Mouse (Mus musculus) limb, embryonic 14.5 days (tissue): ENCODE data around the gene Edc3. TPM values are rescaled to one million over a fixed set of nuclear protein-coding genes. Genes with fewer than 3 reads are reported as not detected.

Source experiments
- ATAC-seq: fragments of 200-750 bp; cut with Nextera tagmentation; 2 replicates; pipeline ENCODE4 v1.8.0; 2017; ENCODE audit warnings: low read depth, moderate number of reproducible peaks, moderate TSS enrichment; ENCODE audit not compliant: low FRiP score
- DNase-seq: peaks from one replicate; pipeline ENCODE4 v3.0.0-alpha.2; 2015; ENCODE audit warnings: low spot score
- H3K27ac ChIP-seq: fragments of 300-500 bp; sonication (generic); replicated peaks from 2 replicates; pipeline ENCODE4 v1.5.1; 2014; ENCODE audit warnings: low read depth, mild to moderate bottlenecking, low read length, moderate library complexity, mixed read lengths
- H3K27me3 ChIP-seq: fragments of 300-500 bp; sonication (generic); 2 replicates; pipeline ENCODE4 v1.6.1; 2014; ENCODE audit warnings: low read length, mixed read lengths; ENCODE audit not compliant: control insufficient read depth, insufficient read depth
- H3K36me3 ChIP-seq: fragments of 300-500 bp; sonication (generic); 2 replicates; pipeline ENCODE4 v1.6.1; 2014; ENCODE audit warnings: mild to moderate bottlenecking, low read length, moderate library complexity, mixed read lengths; ENCODE audit not compliant: control insufficient read depth, insufficient read depth
- H3K4me1 ChIP-seq: fragments of 300-500 bp; sonication (generic); 2 replicates; pipeline ENCODE4 v1.6.1; 2014; ENCODE audit warnings: antibody characterized with exemption, low read length, mixed read lengths; ENCODE audit not compliant: control insufficient read depth, insufficient read depth
- H3K4me2 ChIP-seq: fragments of 300-500 bp; sonication (generic); replicated peaks from 2 replicates; pipeline ENCODE4 v1.6.1; 2014; ENCODE audit warnings: low read depth, mild to moderate bottlenecking, low read length, moderate library complexity; ENCODE audit not compliant: severe bottlenecking
- H3K4me3 ChIP-seq: fragments of 300-500 bp; sonication (generic); replicated peaks from 2 replicates; pipeline ENCODE4 v1.5.1; 2014; ENCODE audit warnings: low read length
- H3K9ac ChIP-seq: fragments of 300-500 bp; sonication (generic); 2 replicates; pipeline ENCODE4 v1.6.1; 2014; ENCODE audit warnings: mild to moderate bottlenecking, low read depth, low read length, moderate library complexity; ENCODE audit not compliant: severe bottlenecking
- H3K9me3 ChIP-seq: fragments of 300-500 bp; sonication (generic); 2 replicates; pipeline ENCODE4 v1.6.1; 2016; ENCODE audit warnings: low read length; ENCODE audit not compliant: control insufficient read depth
- POLR2A ChIP-seq: fragments of 200-500 bp; IDR thresholded peaks from 2 replicates; pipeline ENCODE4 v1.8.0; 2012; ENCODE audit warnings: inconsistent platforms, mild to moderate bottlenecking, moderate library complexity, borderline replicate concordance; ENCODE audit not compliant: insufficient read depth, insufficient read length; ENCODE audit errors: extremely low read depth
- WGBS: fragments of 180-500 bp; shearing (Covaris S2); extraction: QIAGEN DNeasy Blood & Tissue Kit; methylation state at CpG from one replicate; pipeline ENCODE4 v1.1.7; 2014; 5-methylcytosine and 5-hydroxymethylcytosine counted together
- polyA plus RNA-seq, 2 experiments: library from polyadenylated mRNA; depleted of rRNA in 1 of 2; stranded (reverse) in 1 of 2; unstranded in 1 of 2; fragments of >200 nt; fragmentation: Nextera tagmentation in 1 of 2; extraction: Ambion mirVana in 1 of 2; gene quantifications; 2 replicates each; pipeline versions ENCODE4 v1.2.1 to v1.2.3; 2012 to 2014

The Edc3 gene
- polyA plus RNA-seq (2012; rRNA removed) (21.0 and 24.4 TPM in 2 replicates), polyA plus RNA-seq (2014; fragmentation: Nextera tagmentation; extraction: Ambion mirVana) (25.7 and 27.7 TPM in 2 replicates)

DNA sequence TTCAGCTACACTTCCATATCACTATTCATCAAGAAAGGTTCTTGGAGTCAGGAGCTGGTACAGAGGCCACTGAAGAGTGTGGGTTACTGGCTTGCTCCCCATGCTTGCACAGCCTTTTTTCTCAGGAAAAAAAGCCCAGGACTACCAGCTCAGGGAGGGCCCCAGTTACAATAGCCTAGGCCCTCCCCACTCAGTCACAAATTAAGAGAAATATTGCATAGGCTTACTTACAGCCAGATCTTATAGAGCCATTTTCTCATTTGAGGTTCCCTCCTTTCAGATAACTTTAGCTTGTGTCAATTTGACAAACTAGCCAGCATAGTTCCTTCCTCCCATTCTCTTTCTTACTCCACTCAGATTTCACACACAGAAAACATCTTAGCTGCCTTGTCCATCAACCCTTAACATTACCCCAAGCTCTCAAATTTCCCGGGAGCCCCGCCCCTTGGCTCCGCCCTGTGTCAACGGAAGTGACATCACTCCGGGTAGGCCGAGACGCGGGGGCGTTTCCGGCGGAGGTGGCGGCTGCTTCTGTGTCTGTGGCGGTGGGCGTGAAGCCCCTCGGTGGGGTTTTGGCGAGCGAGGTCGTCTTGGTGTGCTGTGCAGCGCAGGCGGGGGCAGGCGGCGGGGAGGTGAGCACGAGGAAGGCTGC lies at the start of gene Edc3:
Gene Edc3 (plus strand): TSS at position 473 of the 652 bp plus-strand sequence.
- ATAC-seq (peak; percentile 97), DNase-seq (peak; percentile 89)
- peaks cover 3% of the 10 kb centered on the region for H3K36me3 ChIP-seq
- H3K27ac ChIP-seq = peak within 1 kb of the TSS; percentile 72
- H3K4me1 ChIP-seq = peaks cover 8% of the 10 kb centered on the region
- 0 out of 2 replicates have a peak, but pooled peaks cover 3% of the 10 kb centered on the region for H3K9me3 ChIP-seq
- peak within 1 kb of the TSS; percentile 72 for H3K4me3 ChIP-seq
- H3K9ac ChIP-seq = peak within 1 kb of the TSS; percentile 88
- peak; percentile 82; the same call in 1 of the 2 replicates for TF ChIP-seq POLR2A
- under 1% methylated on average over 23 of the region's 23 CpGs for WGBS
- no peaks in the 10 kb centered on the region for H3K27me3 ChIP-seq
- H3K4me2 ChIP-seq = peak within 1 kb of the TSS; percentile 82

DNA sequence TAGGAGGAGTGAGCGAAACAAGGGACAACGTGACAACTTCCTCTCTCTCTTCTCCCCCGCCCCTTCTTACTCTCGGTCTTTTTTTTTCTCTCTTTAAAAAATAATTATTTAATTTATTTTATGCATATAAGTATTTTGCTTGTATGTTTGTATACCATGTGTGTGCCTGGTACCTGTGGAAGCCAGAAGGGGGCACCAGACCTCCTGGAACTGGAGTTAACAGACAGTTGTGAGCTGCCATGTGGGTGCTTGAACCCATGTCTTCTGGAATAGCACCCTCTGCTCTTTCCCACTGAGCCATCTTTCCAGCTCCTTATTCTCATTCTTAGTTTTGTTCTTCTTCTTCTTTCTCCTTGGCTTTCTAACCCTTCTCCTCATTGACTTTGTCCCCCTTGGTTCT lies 49.4 kb upstream of the Edc3 start:
- Histone ChIP-seq H3K9ac (no peak overlapping the region), H3K27ac (no peak overlapping the region), H3K4me2 (no peak overlapping the region), H3K36me3 (no peaks in the 10 kb centered on the region), H3K27me3 (no peaks in the 10 kb centered on the region), H3K9me3 (no peaks in the 10 kb centered on the region), H3K4me1 (peaks cover 2% of the 10 kb centered on the region; the same call in 1 of the 2 replicates), H3K4me3 (no peak overlapping the region)
- no peak for ATAC-seq
- TF ChIP-seq POLR2A = no peak
- DNase-seq = no peak
- WGBS = 84% methylated on average over 4 of the region's 4 CpGs

DNA sequence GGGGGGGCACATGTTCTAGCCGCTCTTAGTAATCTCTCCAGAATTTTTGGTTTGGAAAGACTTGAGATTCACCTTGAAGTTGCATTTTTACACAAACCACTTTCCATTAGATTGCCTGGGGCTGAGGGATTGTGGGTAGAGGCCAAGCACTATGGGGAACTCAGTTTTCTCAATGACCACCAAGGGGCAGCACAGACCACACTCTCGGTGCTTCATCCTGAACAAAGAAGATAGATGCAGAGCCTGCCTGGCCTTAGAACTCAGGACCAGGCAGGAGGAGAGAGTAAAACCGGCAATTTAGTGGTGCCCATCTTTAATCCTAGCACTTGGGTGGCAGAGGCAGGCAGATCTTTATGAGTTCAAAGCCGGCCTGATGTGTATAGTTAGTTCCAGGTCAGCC lies 48.6 kb upstream of the Edc3 start:
- peak; percentile 77 for DNase-seq
- Histone ChIP-seq H3K27ac (no peak overlapping the region), H3K27me3 (no peaks in the 10 kb centered on the region), H3K9ac (no peak overlapping the region), H3K36me3 (no peaks in the 10 kb centered on the region), H3K4me3 (no peak overlapping the region), H3K4me2 (no peak overlapping the region), H3K9me3 (no peaks in the 10 kb centered on the region), H3K4me1 (peaks cover 2% of the 10 kb centered on the region; the same call in 1 of the 2 replicates)
- WGBS = 19% methylated on average over 4 of the region's 4 CpGs
- peak; percentile 42; the same call in 1 of the 2 replicates for ATAC-seq
- no peak for TF ChIP-seq POLR2A

DNA sequence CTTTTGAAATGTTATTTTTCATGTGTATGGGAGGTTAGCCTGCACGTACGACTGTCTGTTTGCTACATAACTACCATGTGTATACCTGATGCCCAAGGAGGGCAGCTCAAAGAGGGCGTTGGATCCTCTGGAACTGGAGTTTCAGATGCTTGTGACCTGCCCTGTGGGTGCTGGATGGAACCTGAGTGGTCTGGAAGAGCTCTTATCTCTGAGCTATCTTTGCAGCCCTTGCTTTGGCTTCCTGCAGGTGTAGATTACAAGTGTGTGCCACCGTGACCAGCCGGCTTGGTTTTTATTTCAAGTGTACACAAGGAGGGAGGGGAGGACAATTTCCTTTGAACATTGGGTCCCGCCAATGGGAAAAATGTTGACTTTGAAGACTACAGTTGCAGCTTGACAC lies 47.8 kb upstream of the Edc3 start:
- 72% methylated on average over 6 of the region's 6 CpGs for WGBS
- ATAC-seq = no peak
- no peak for TF ChIP-seq POLR2A

DNA sequence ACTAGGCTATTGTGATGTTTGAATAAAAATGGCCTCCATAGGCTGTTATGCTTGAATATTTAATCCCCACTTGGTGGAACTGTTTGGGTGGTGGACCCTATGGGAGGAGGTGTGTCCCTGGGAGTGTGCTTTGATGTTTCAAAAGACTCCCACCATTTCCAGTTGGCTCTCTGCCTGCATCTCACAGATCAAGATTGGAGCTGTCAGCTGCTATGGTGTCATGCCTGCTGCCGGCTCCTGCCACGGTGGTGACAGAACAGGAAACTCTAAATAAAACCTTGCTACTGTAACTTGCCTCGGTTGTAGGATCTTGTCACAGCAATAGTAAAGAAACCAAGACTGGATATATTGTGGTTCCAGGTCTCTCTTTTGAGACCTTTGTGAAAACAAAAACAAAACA lies 46.8 kb upstream of the Edc3 start:
- DNase-seq (no peak), ATAC-seq (no peak)
- H3K27ac ChIP-seq = no peak overlapping the region
- WGBS = 62% methylated on average over 3 of the region's 3 CpGs
- H3K27me3 ChIP-seq = no peaks in the 10 kb centered on the region
- no peaks in the 10 kb centered on the region for H3K4me1 ChIP-seq
- no peak for TF ChIP-seq POLR2A
- H3K4me3 ChIP-seq = no peak overlapping the region
- H3K9ac ChIP-seq = no peak overlapping the region
- no peaks in the 10 kb centered on the region for H3K9me3 ChIP-seq
- H3K4me2 ChIP-seq = no peak overlapping the region
- H3K36me3 ChIP-seq = no peaks in the 10 kb centered on the region

More for the DNA sequence above, 47.8 kb upstream of the Edc3 start:
- H3K4me2 ChIP-seq = no peak overlapping the region
- DNase-seq = no peak
- H3K27me3 ChIP-seq = no peaks in the 10 kb centered on the region
- no peak overlapping the region for H3K9ac ChIP-seq
- no peak overlapping the region for H3K27ac ChIP-seq
- no peak overlapping the region for H3K4me3 ChIP-seq
- H3K9me3 ChIP-seq = no peaks in the 10 kb centered on the region
- no peaks in the 10 kb centered on the region for H3K36me3 ChIP-seq
- H3K4me1 ChIP-seq = peaks cover 2% of the 10 kb centered on the region; the same call in 1 of the 2 replicates

DNA sequence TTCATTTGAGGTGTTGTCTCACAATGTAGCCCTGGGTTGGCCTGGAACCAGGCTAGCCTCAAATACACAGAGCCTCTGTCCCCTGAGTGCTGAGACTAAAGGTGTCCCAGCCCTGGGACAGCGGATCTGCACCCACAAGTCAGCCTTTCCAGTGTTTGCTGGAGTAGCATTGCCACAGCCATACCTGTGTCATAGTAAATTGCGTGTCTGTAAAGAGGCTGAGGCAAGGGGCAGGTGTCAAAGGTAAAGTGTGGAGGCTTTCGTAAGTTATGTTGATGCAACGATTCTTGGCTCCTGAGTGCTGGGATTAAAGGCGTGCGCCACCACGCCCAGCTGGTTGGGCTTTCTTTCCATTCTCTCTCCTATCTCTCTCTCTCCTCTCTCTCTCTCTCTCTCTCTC lies 43.7 kb upstream of the Edc3 start:
- DNase-seq (no peak), ATAC-seq (no peak)
- no peaks in the 10 kb centered on the region for H3K36me3 ChIP-seq
- H3K4me2 ChIP-seq = no peak overlapping the region
- WGBS = 56% methylated on average over 7 of the region's 7 CpGs
- H3K9me3 ChIP-seq = no peaks in the 10 kb centered on the region
- no peak overlapping the region for H3K4me3 ChIP-seq
- H3K9ac ChIP-seq = no peak overlapping the region
- no peak overlapping the region for H3K27ac ChIP-seq
- H3K4me1 ChIP-seq = no peaks in the 10 kb centered on the region
- TF ChIP-seq POLR2A = no peak
- no peaks in the 10 kb centered on the region for H3K27me3 ChIP-seq
